Mouse (Mus musculus) left cerebral cortex, postnatal 10 days (tissue): ENCODE measurements around the gene Akap10. TPM values are rescaled to one million over a fixed set of nuclear protein-coding genes. Genes with fewer than 3 reads are reported as not detected.
A peak's percentile ranks its signal among the peaks of the same experiment; 100 is the strongest.
"Not testable (repeated sequence)": the region's sequence is repeated elsewhere in the genome, so short reads cannot be mapped to it uniquely, and the experiment has no call there.

Source experiments
- DNase-seq, 2 experiments: peaks; one replicate each; pipeline ENCODE4 v3.0.0; 2021 to 2022; ENCODE audit warnings: low spot score in 2 of 2, mixed read lengths in 1 of 2; ENCODE audit errors: extremely low spot score in 1 of 2
- intact Hi-C: fragments of 180-260 bp; cut with DNase I; formaldehyde crosslinking; loops from one replicate; pipeline ENCODE4 v1.15.1; 2025
- total RNA-seq, 2 experiments: library from RNA; stranded (reverse); gene quantifications; 2 replicates each; pipeline ENCODE4 v1.2.3; 2021

Akap10 gene
- 10 to 100 TPM; 28.4 to 31.2 TPM for total RNA-seq

- DNase-seq = peak; percentile 92 to 97
- intact Hi-C loops = no loop called here
Measured at GRCm38 (mm10) chr11:61930098-61930517, at the start of gene Akap10. Gene Akap10, minus strand, starts transcription at chr11:61930252.

- intact Hi-C loops = no loop called here
- DNase-seq = no peak
Measured at GRCm38 (mm10) chr11:61975783-61976182, 45.7 kb upstream of the Akap10 start.

GRCm38 (mm10) chr11:61974106-61974707, 44.2 kb upstream of the Akap10 start:
- intact Hi-C loops = no loop called here
- peak in 1 of 2 experiments; percentile 32 for DNase-seq

- DNase-seq = no peak
- intact Hi-C loops = no loop called here
Measured at GRCm38 (mm10) chr11:61971441-61972221, 41.6 kb upstream of the Akap10 start.

GRCm38 (mm10) chr11:61970901-61971300, 40.8 kb upstream of the Akap10 start:
- intact Hi-C loops = no loop called here

GRCm38 (mm10) chr11:61968875-61969274, 38.8 kb upstream of the Akap10 start:
- intact Hi-C loops = no loop called here
- DNase-seq = no peak

More at GRCm38 (mm10) chr11:61970901-61971300, 40.8 kb upstream of the Akap10 start:
- no peak for DNase-seq

- DNase-seq = no peak
- intact Hi-C loops = no loop called here
Measured at GRCm38 (mm10) chr11:61967034-61967433, 37.0 kb upstream of the Akap10 start.

GRCm38 (mm10) chr11:61964611-61965010, 34.6 kb upstream of the Akap10 start:
- intact Hi-C loops = no loop called here
- no peak for DNase-seq

- no peak for DNase-seq
- intact Hi-C loops = no loop called here
Measured at GRCm38 (mm10) chr11:61963193-61963592, 33.1 kb upstream of the Akap10 start.

- intact Hi-C loops = no loop called here
- no peak for DNase-seq
Measured at GRCm38 (mm10) chr11:61962684-61963083, 32.6 kb upstream of the Akap10 start.

- intact Hi-C loops = no loop called here
- DNase-seq = no peak
Measured at GRCm38 (mm10) chr11:61960096-61960495, 30.0 kb upstream of the Akap10 start.

GRCm38 (mm10) chr11:61958706-61959105, 28.7 kb upstream of the Akap10 start:
- intact Hi-C loops, DNase-seq: not testable (repeated sequence)

- intact Hi-C loops = no loop called here
- DNase-seq = peak in 1 of 2 experiments; percentile 17
Measured at GRCm38 (mm10) chr11:61957296-61957813, 27.3 kb upstream of the Akap10 start.

- peak; percentile 89 to 91 for DNase-seq
- intact Hi-C loops = no loop called here
Measured at GRCm38 (mm10) chr11:61956572-61957295, 26.7 kb upstream of the Akap10 start, which contains the start of gene Specc1. Gene Specc1, plus strand, starts transcription at chr11:61956763.

GRCm38 (mm10) chr11:61955951-61956350, 25.9 kb upstream of the Akap10 start:
- no peak for DNase-seq
- intact Hi-C loops = no loop called here

GRCm38 (mm10) chr11:61955136-61955535, 25.1 kb upstream of the Akap10 start:
- intact Hi-C loops = no loop called here
- no peak for DNase-seq

- peak; percentile 76 to 84 for DNase-seq
- intact Hi-C loops = loop anchor here (2.0 to 5.0 kb wide), 2 partner anchors 62 to 94 kb away; no protein-coding TSS in a partner anchor
Measured at GRCm38 (mm10) chr11:61950632-61951031, 20.6 kb upstream of the Akap10 start.

- intact Hi-C loops = loop anchor here (5.0 kb wide), 2 partner anchors 178 to 333 kb away; partner anchors contain the start of genes Ttc19 and Zswim7
Measured at GRCm38 (mm10) chr11:61949315-61949714, 19.3 kb upstream of the Akap10 start.

GRCm38 (mm10) chr11:61946608-61947007, 16.6 kb upstream of the Akap10 start:
- intact Hi-C loops = loop anchor here (5.0 kb wide), 2 partner anchors 181 to 336 kb away; partner anchors contain the start of genes Ttc19 and Zswim7
- no peak for DNase-seq

More at GRCm38 (mm10) chr11:61949315-61949714, 19.3 kb upstream of the Akap10 start:
- peak; percentile 41 to 66 for DNase-seq
